Mouse (Mus musculus) adrenal gland, adult 8-10 months (tissue): Measurements from ENCODE around the gene Slc22a3. TPM values are rescaled to one million over a fixed set of nuclear protein-coding genes. Genes with fewer than 3 reads are reported as not detected.

ENCODE experiments used
- DNase-seq: peaks from one replicate; pipeline ENCODE4 v3.0.0; 2022
- total RNA-seq, 4 experiments: library from RNA; stranded (reverse); gene quantifications; 2 replicates each; pipeline ENCODE4 v1.2.4; 2022

The Slc22a3 gene
- total RNA-seq, 4 experiments from 2014 or later = 2.5 to 12.0 (median 4.0) TPM

GRCm38 (mm10) chr17:12403420-12403819 is 104.1 kb downstream of the Slc22a3 start:
- DNase-seq = no peak

GRCm38 (mm10) chr17:12396163-12396677 is 111.3 kb downstream of the Slc22a3 start:
- DNase-seq = no peak

- DNase-seq = no peak
Measured at GRCm38 (mm10) chr17:12388239-12388638, 119.3 kb downstream of the Slc22a3 start.

GRCm38 (mm10) chr17:12387781-12388180 is 119.7 kb downstream of the Slc22a3 start:
- no peak for DNase-seq

GRCm38 (mm10) chr17:12385049-12385794 is 122.3 kb downstream of the Slc22a3 start:
- no peak for DNase-seq

- no peak for DNase-seq
Measured at GRCm38 (mm10) chr17:12382531-12382930, 125.0 kb downstream of the Slc22a3 start.

- no peak for DNase-seq
Measured at GRCm38 (mm10) chr17:12381579-12381978, 125.9 kb downstream of the Slc22a3 start.

GRCm38 (mm10) chr17:12380287-12380686 is 127.2 kb downstream of the Slc22a3 start:
- no peak for DNase-seq

GRCm38 (mm10) chr17:12377981-12378705 is 129.4 kb downstream of the Slc22a3 start, which contains the start of gene Plg:
Plg (plus strand) TSS chr17:12378608.
- no peak for DNase-seq

GRCm38 (mm10) chr17:12373601-12374144 is 133.8 kb downstream of the Slc22a3 start:
- no peak for DNase-seq

GRCm38 (mm10) chr17:12372021-12372420 is 135.5 kb downstream of the Slc22a3 start:
- peak; percentile 42 for DNase-seq

GRCm38 (mm10) chr17:12371310-12371925 is 136.1 kb downstream of the Slc22a3 start:
- no peak for DNase-seq

GRCm38 (mm10) chr17:12370289-12370688 is 137.2 kb downstream of the Slc22a3 start:
- no peak for DNase-seq

- DNase-seq = no peak
Measured at GRCm38 (mm10) chr17:12369393-12369792, 138.1 kb downstream of the Slc22a3 start.

Other genes with a start within 250 kb of the Slc22a3 start
- gene Map3k4, start 188.9 kb downstream of the Slc22a3 start, total RNA-seq = 10 to 100 TPM; 25.3 to 39.6 (median 34.3) TPM
- under 1 TPM in 3 of 4 experiments, not detected in 1; 0.21 to 0.78 (median 0.49) TPM for gene Plg, start 129.1 kb downstream of the Slc22a3 start, total RNA-seq
- under 1 TPM in 2 of 4 experiments, not detected in 2; 0.16 to 0.24 TPM for gene Slc22a2, start 76.4 kb upstream of the Slc22a3 start, total RNA-seq
- under 1 TPM in 3 of 4 experiments, not detected in 1; 0.23 to 0.37 (median 0.30) TPM for gene Slc22a1, start 168.1 kb upstream of the Slc22a3 start, total RNA-seq